Mouse (Mus musculus): ENCODE measurements at regions not wholly inside any gene's neighbourhood (a gene's known extent, or its start where the extent isn't known, plus 50 kb on each side); places are given as distances from the start of the nearest gene placed in this dataset.

GRCm38 (mm10) chr2:45480671-45481070 is 363.5 kb upstream of the Zeb2 start:
- H3K4me2 ChIP-seq (ENCODE audit: low read depth, low read length) = no peak overlapping the region
- whole genome bisulfite sequencing = 73% methylated on average over 2 of the region's 2 CpGs
- ATAC-seq (ENCODE audit: insufficient read depth, low read depth) = no peak

GRCm38 (mm10) chr2:45475996-45476395 is 358.8 kb upstream of the Zeb2 start:
- no peak for ATAC-seq (ENCODE audit: insufficient read depth, low read depth)
- Histone ChIP-seq H3K9me3 (replicated peaks; ENCODE audit: control insufficient read depth, low read length) (no peaks in the 10 kb centered on the region), H3K4me2 (ENCODE audit: low read depth, low read length) (no peak overlapping the region), H3K4me3 (ENCODE audit: low read depth, low read length) (no peak overlapping the region), H3K27ac (ENCODE audit: low read depth) (no peak overlapping the region), H3K9ac (replicated peaks; ENCODE audit: low read depth, low read length) (no peak overlapping the region), H3K4me1 (ENCODE audit: control insufficient read depth, insufficient read depth) (no peaks in the 10 kb centered on the region), H3K27me3 (ENCODE audit: control insufficient read depth, insufficient read depth, low read length) (no peaks in the 10 kb centered on the region), H3K36me3 (replicated peaks; ENCODE audit: control insufficient read depth, insufficient read depth, low read length) (no peaks in the 10 kb centered on the region)
- TF ChIP-seq CTCF (IDR thresholded peaks at IDR 0.05; ENCODE audit: low read depth) = no peak
- no peak for DNase-seq (ENCODE audit: low spot score)

More at GRCm38 (mm10) chr2:45480671-45481070, 363.5 kb upstream of the Zeb2 start:
- no peak for DNase-seq (ENCODE audit: low spot score)
- Histone ChIP-seq H3K9ac (replicated peaks; ENCODE audit: low read depth, low read length) (no peak overlapping the region), H3K4me3 (ENCODE audit: low read depth, low read length) (no peak overlapping the region), H3K9me3 (replicated peaks; ENCODE audit: control insufficient read depth, low read length) (no peaks in the 10 kb centered on the region), H3K27me3 (ENCODE audit: control insufficient read depth, insufficient read depth, low read length) (no peaks in the 10 kb centered on the region), H3K36me3 (replicated peaks; ENCODE audit: control insufficient read depth, insufficient read depth, low read length) (no peaks in the 10 kb centered on the region), H3K4me1 (ENCODE audit: control insufficient read depth, insufficient read depth) (no peaks in the 10 kb centered on the region), H3K27ac (ENCODE audit: low read depth) (no peak overlapping the region)
- TF ChIP-seq CTCF (IDR thresholded peaks at IDR 0.05; ENCODE audit: low read depth) (no peak), EP300 (IDR thresholded peaks at IDR 0.05; ENCODE audit: low read depth) (no peak)

- Histone ChIP-seq H3K4me1 (ENCODE audit: control insufficient read depth, insufficient read depth) (no peaks in the 10 kb centered on the region), H3K4me3 (ENCODE audit: low read depth, low read length) (no peak overlapping the region), H3K27me3 (ENCODE audit: control insufficient read depth, insufficient read depth, low read length) (no peaks in the 10 kb centered on the region), H3K9ac (replicated peaks; ENCODE audit: low read depth, low read length) (no peak overlapping the region), H3K36me3 (replicated peaks; ENCODE audit: control insufficient read depth, insufficient read depth, low read length) (no peaks in the 10 kb centered on the region), H3K9me3 (replicated peaks; ENCODE audit: control insufficient read depth, low read length) (no peaks in the 10 kb centered on the region), H3K27ac (ENCODE audit: low read depth) (no peak overlapping the region), H3K4me2 (ENCODE audit: low read depth, low read length) (no peak overlapping the region)
- TF ChIP-seq CTCF (IDR thresholded peaks at IDR 0.05; ENCODE audit: low read depth) (no peak), EP300 (IDR thresholded peaks at IDR 0.05; ENCODE audit: low read depth) (no peak)
- 76% methylated on average over 4 of the region's 4 CpGs for WGBS
- DNase-seq (ENCODE audit: low spot score) = no peak
- no peak for ATAC-seq (ENCODE audit: insufficient read depth, low read depth)
Observed at GRCm38 (mm10) chr2:45464306-45464705, 347.1 kb upstream of the Zeb2 start.

GRCm38 (mm10) chr2:45459410-45459809 is 342.2 kb upstream of the Zeb2 start:
- Histone ChIP-seq H3K4me3 (ENCODE audit: low read depth, low read length) (no peak overlapping the region), H3K27ac (ENCODE audit: low read depth) (no peak overlapping the region), H3K4me1 (ENCODE audit: control insufficient read depth, insufficient read depth) (no peaks in the 10 kb centered on the region), H3K27me3 (ENCODE audit: control insufficient read depth, insufficient read depth, low read length) (no peaks in the 10 kb centered on the region), H3K9me3 (replicated peaks; ENCODE audit: control insufficient read depth, low read length) (no peaks in the 10 kb centered on the region), H3K4me2 (ENCODE audit: low read depth, low read length) (no peak overlapping the region), H3K9ac (replicated peaks; ENCODE audit: low read depth, low read length) (no peak overlapping the region), H3K36me3 (replicated peaks; ENCODE audit: control insufficient read depth, insufficient read depth, low read length) (no peaks in the 10 kb centered on the region)
- ATAC-seq (ENCODE audit: insufficient read depth, low read depth) (no peak), DNase-seq (ENCODE audit: low spot score) (no peak)
- TF ChIP-seq CTCF (IDR thresholded peaks at IDR 0.05; ENCODE audit: low read depth) = no peak
- no peak for TF ChIP-seq EP300 (IDR thresholded peaks at IDR 0.05; ENCODE audit: low read depth)

- H3K4me2 ChIP-seq (ENCODE audit: low read depth, low read length) = no peak overlapping the region
- no peak for ATAC-seq (ENCODE audit: insufficient read depth, low read depth)
- 75% methylated on average over 2 of the region's 2 CpGs for WGBS
- no peaks in the 10 kb centered on the region for H3K9me3 ChIP-seq (replicated peaks; ENCODE audit: control insufficient read depth, low read length)
- H3K9ac ChIP-seq (replicated peaks; ENCODE audit: low read depth, low read length) = no peak overlapping the region
- TF ChIP-seq CTCF (IDR thresholded peaks at IDR 0.05; ENCODE audit: low read depth) (no peak), EP300 (IDR thresholded peaks at IDR 0.05; ENCODE audit: low read depth) (no peak)
- no peak overlapping the region for H3K27ac ChIP-seq (ENCODE audit: low read depth)
- H3K36me3 ChIP-seq (replicated peaks; ENCODE audit: control insufficient read depth, insufficient read depth, low read length) = no peaks in the 10 kb centered on the region
- H3K4me3 ChIP-seq (ENCODE audit: low read depth, low read length) = no peak overlapping the region
- no peaks in the 10 kb centered on the region for H3K27me3 ChIP-seq (ENCODE audit: control insufficient read depth, insufficient read depth, low read length)
- DNase-seq (ENCODE audit: low spot score) = no peak
- H3K4me1 ChIP-seq (ENCODE audit: control insufficient read depth, insufficient read depth) = no peaks in the 10 kb centered on the region
Observed at GRCm38 (mm10) chr2:45454811-45455210, 337.6 kb upstream of the Zeb2 start.

- no peaks in the 10 kb centered on the region for H3K36me3 ChIP-seq (replicated peaks; ENCODE audit: control insufficient read depth, insufficient read depth, low read length)
- no peak overlapping the region for H3K4me3 ChIP-seq (ENCODE audit: low read depth, low read length)
- H3K4me2 ChIP-seq (ENCODE audit: low read depth, low read length) = no peak overlapping the region
- ATAC-seq (ENCODE audit: insufficient read depth, low read depth) (no peak), DNase-seq (ENCODE audit: low spot score) (no peak)
- WGBS = 57% methylated on average over 4 of the region's 4 CpGs
- H3K9me3 ChIP-seq (replicated peaks; ENCODE audit: control insufficient read depth, low read length) = no peaks in the 10 kb centered on the region
- no peak overlapping the region for H3K27ac ChIP-seq (ENCODE audit: low read depth)
- H3K27me3 ChIP-seq (ENCODE audit: control insufficient read depth, insufficient read depth, low read length) = no peaks in the 10 kb centered on the region
- H3K4me1 ChIP-seq (ENCODE audit: control insufficient read depth, insufficient read depth) = peaks cover 7% of the 10 kb centered on the region; the same call in 1 of the 2 replicates
- no peak for TF ChIP-seq CTCF (IDR thresholded peaks at IDR 0.05; ENCODE audit: low read depth)
- no peak for TF ChIP-seq EP300 (IDR thresholded peaks at IDR 0.05; ENCODE audit: low read depth)
- H3K9ac ChIP-seq (replicated peaks; ENCODE audit: low read depth, low read length) = no peak overlapping the region
Observed at GRCm38 (mm10) chr2:45439146-45439545, 322.0 kb upstream of the Zeb2 start.
